Mouse (Mus musculus) forebrain, embryonic 16.5 days (tissue): ENCODE data around the gene Senp2. TPM values are rescaled to one million over a fixed set of nuclear protein-coding genes. Genes with fewer than 3 reads are reported as not detected.

Source experiments
- ATAC-seq: fragments of 200-750 bp; cut with Nextera tagmentation; 2 replicates; pipeline ENCODE4 v1.8.0; 2017; ENCODE audit warnings: mild to moderate bottlenecking, moderate library complexity
- H3K27ac ChIP-seq: fragments of 300-500 bp; sonication (generic); 2 replicates; pipeline ENCODE4 v1.5.1; 2014; ENCODE audit warnings: low read length, control low read depth
- H3K27me3 ChIP-seq: fragments of 300-500 bp; sonication (generic); replicated peaks from 2 replicates; pipeline ENCODE4 v1.6.1; 2014; ENCODE audit warnings: low read length; ENCODE audit not compliant: control insufficient read depth, insufficient read depth
- H3K36me3 ChIP-seq: fragments of 300-500 bp; sonication (generic); 2 replicates; pipeline ENCODE4 v1.6.1; 2014; ENCODE audit not compliant: control insufficient read depth, insufficient read depth
- H3K4me1 ChIP-seq: fragments of 300-500 bp; sonication (generic); replicated peaks from 2 replicates; pipeline ENCODE4 v1.6.1; 2014; ENCODE audit warnings: low read length; ENCODE audit not compliant: control insufficient read depth, insufficient read depth
- H3K4me2 ChIP-seq: fragments of 300-500 bp; sonication (generic); 2 replicates; pipeline ENCODE4 v1.6.1; 2014; ENCODE audit warnings: mild to moderate bottlenecking, low read length, control low read depth
- H3K4me3 ChIP-seq: fragments of 300-500 bp; sonication (generic); replicated peaks from 2 replicates; pipeline ENCODE4 v1.5.1; 2014; ENCODE audit warnings: mild to moderate bottlenecking, low read length, control low read depth
- H3K9ac ChIP-seq: fragments of 300-500 bp; sonication (generic); replicated peaks from 2 replicates; pipeline ENCODE4 v1.6.1; 2014; ENCODE audit warnings: low read depth, low read length, control low read depth
- H3K9me3 ChIP-seq: fragments of 300-500 bp; sonication (generic); 2 replicates; pipeline ENCODE4 v1.6.1; 2016; ENCODE audit warnings: low read length; ENCODE audit not compliant: control insufficient read depth
- WGBS: fragments of 180-500 bp; shearing (Covaris S2); extraction: QIAGEN DNeasy Blood & Tissue Kit; methylation state at CpG from one replicate; pipeline ENCODE4 v1.1.7; 2014; 5-methylcytosine and 5-hydroxymethylcytosine counted together
- polyA plus RNA-seq: library from polyadenylated mRNA; unstranded; fragments of >200 nt; fragmentation: Nextera tagmentation; extraction: Ambion mirVana; gene quantifications from 2 replicates; pipeline ENCODE4 v1.2.1, GENCODE M21; 2015

Gene Senp2
- polyA plus RNA-seq = 50.6 and 51.2 TPM in 2 replicates

- peaks cover 13% of the 10 kb centered on the region for H3K4me1 ChIP-seq
- H3K4me2 ChIP-seq = peak within 1 kb of the TSS; percentile 84
- WGBS = under 1% methylated on average over 45 of the region's 45 CpGs
- ATAC-seq = peak; percentile 99
- no peaks in the 10 kb centered on the region for H3K27me3 ChIP-seq
- peak within 1 kb of the TSS; percentile 98 for H3K4me3 ChIP-seq
- no peaks in the 10 kb centered on the region for H3K9me3 ChIP-seq
- H3K9ac ChIP-seq = peak within 1 kb of the TSS; percentile 93
- no peaks in the 10 kb centered on the region for H3K36me3 ChIP-seq
- H3K27ac ChIP-seq = peak within 1 kb of the TSS; percentile 69
Observed at GRCm38 (mm10) chr16:22009099-22009584, at the start of gene Senp2. Gene Senp2, plus strand, starts transcription at chr16:22009484.

GRCm38 (mm10) chr16:21965576-21965975 is 43.7 kb upstream of the Senp2 start:
- Histone ChIP-seq H3K4me3 (no peak overlapping the region), H3K9ac (no peak overlapping the region), H3K9me3 (no peaks in the 10 kb centered on the region), H3K4me1 (no peaks in the 10 kb centered on the region), H3K27me3 (no peaks in the 10 kb centered on the region), H3K36me3 (no peaks in the 10 kb centered on the region), H3K27ac (no peak overlapping the region), H3K4me2 (no peak overlapping the region)
- 85% methylated on average over 3 of the region's 3 CpGs for WGBS
- ATAC-seq = no peak

- no peaks in the 10 kb centered on the region for H3K4me1 ChIP-seq
- no peak overlapping the region for H3K4me2 ChIP-seq
- no peak overlapping the region for H3K27ac ChIP-seq
- no peaks in the 10 kb centered on the region for H3K36me3 ChIP-seq
- ATAC-seq = no peak
- 92% methylated on average over 4 of the region's 5 CpGs for WGBS
- no peaks in the 10 kb centered on the region for H3K27me3 ChIP-seq
- no peak overlapping the region for H3K9ac ChIP-seq
- H3K4me3 ChIP-seq = no peak overlapping the region
- H3K9me3 ChIP-seq = no peaks in the 10 kb centered on the region
Observed at GRCm38 (mm10) chr16:21969874-21970273, 39.4 kb upstream of the Senp2 start.

GRCm38 (mm10) chr16:21970536-21970935 is 38.7 kb upstream of the Senp2 start:
- 89% methylated on average over 6 of the region's 6 CpGs for WGBS
- no peak overlapping the region for H3K4me2 ChIP-seq
- no peaks in the 10 kb centered on the region for H3K36me3 ChIP-seq
- H3K9me3 ChIP-seq = no peaks in the 10 kb centered on the region
- H3K27ac ChIP-seq = no peak overlapping the region
- no peak overlapping the region for H3K4me3 ChIP-seq
- no peaks in the 10 kb centered on the region for H3K27me3 ChIP-seq
- H3K4me1 ChIP-seq = no peaks in the 10 kb centered on the region
- no peak for ATAC-seq
- no peak overlapping the region for H3K9ac ChIP-seq

GRCm38 (mm10) chr16:21971446-21971845 is 37.8 kb upstream of the Senp2 start:
- Histone ChIP-seq H3K4me1 (peaks cover 3% of the 10 kb centered on the region; the same call in 1 of the 2 replicates), H3K9ac (no peak overlapping the region), H3K4me2 (no peak overlapping the region), H3K4me3 (no peak overlapping the region), H3K27ac (no peak overlapping the region), H3K36me3 (no peaks in the 10 kb centered on the region), H3K9me3 (no peaks in the 10 kb centered on the region), H3K27me3 (no peaks in the 10 kb centered on the region)
- WGBS = 53% methylated on average over 4 of the region's 4 CpGs
- ATAC-seq = no peak

- Histone ChIP-seq H3K4me1 (peaks cover 3% of the 10 kb centered on the region; the same call in 1 of the 2 replicates), H3K9me3 (no peaks in the 10 kb centered on the region), H3K36me3 (no peaks in the 10 kb centered on the region), H3K4me2 (peak overlapping the region; percentile 11), H3K4me3 (no peak overlapping the region; the same call in 1 of the 2 replicates), H3K9ac (peak overlapping the region; percentile 37), H3K27me3 (no peaks in the 10 kb centered on the region), H3K27ac (no peak overlapping the region)
- WGBS = 2% methylated on average over 16 of the region's 16 CpGs
- no peak for ATAC-seq
Observed at GRCm38 (mm10) chr16:21976203-21976602, 33.1 kb upstream of the Senp2 start.

- Histone ChIP-seq H3K27ac (no peak overlapping the region), H3K9me3 (no peaks in the 10 kb centered on the region), H3K4me3 (no peak overlapping the region), H3K9ac (no peak overlapping the region), H3K4me2 (no peak overlapping the region), H3K36me3 (no peaks in the 10 kb centered on the region), H3K27me3 (no peaks in the 10 kb centered on the region), H3K4me1 (peaks cover 3% of the 10 kb centered on the region; the same call in 1 of the 2 replicates)
- no peak for ATAC-seq
- 84% methylated on average over 5 of the region's 5 CpGs for WGBS
Observed at GRCm38 (mm10) chr16:21977347-21977746, 31.9 kb upstream of the Senp2 start.

GRCm38 (mm10) chr16:21983146-21983545 is 26.1 kb upstream of the Senp2 start:
- Histone ChIP-seq H3K27ac (no peak overlapping the region), H3K4me1 (no peaks in the 10 kb centered on the region), H3K9ac (no peak overlapping the region), H3K27me3 (no peaks in the 10 kb centered on the region), H3K4me2 (no peak overlapping the region), H3K4me3 (no peak overlapping the region), H3K9me3 (no peaks in the 10 kb centered on the region), H3K36me3 (no peaks in the 10 kb centered on the region)
- WGBS = 92% methylated on average over 9 of the region's 9 CpGs
- no peak for ATAC-seq

GRCm38 (mm10) chr16:21983581-21983980 is 25.7 kb upstream of the Senp2 start:
- Histone ChIP-seq H3K4me2 (no peak overlapping the region), H3K36me3 (no peaks in the 10 kb centered on the region), H3K4me1 (no peaks in the 10 kb centered on the region), H3K4me3 (no peak overlapping the region), H3K27ac (no peak overlapping the region), H3K27me3 (no peaks in the 10 kb centered on the region), H3K9me3 (no peaks in the 10 kb centered on the region), H3K9ac (no peak overlapping the region)
- WGBS = 94% methylated on average over 4 of the region's 4 CpGs
- no peak for ATAC-seq

GRCm38 (mm10) chr16:21984091-21984490 is 25.2 kb upstream of the Senp2 start:
- Histone ChIP-seq H3K4me1 (no peaks in the 10 kb centered on the region), H3K9ac (no peak overlapping the region), H3K27me3 (no peaks in the 10 kb centered on the region), H3K27ac (no peak overlapping the region), H3K36me3 (no peaks in the 10 kb centered on the region), H3K4me2 (no peak overlapping the region), H3K9me3 (no peaks in the 10 kb centered on the region), H3K4me3 (no peak overlapping the region)
- no peak for ATAC-seq
- 88% methylated on average over 12 of the region's 12 CpGs for WGBS
